Mouse (Mus musculus): Measurements from ENCODE around the gene Rnf141. TPM values are rescaled to one million over a fixed set of nuclear protein-coding genes. Genes with fewer than 3 reads are reported as not detected.

Gene Rnf141
- polyA plus RNA-seq, 1 experiment from 2014 or later = 35.8 TPM

- Histone ChIP-seq H3K27me3 (replicated peaks) (no peaks in the 10 kb centered on the region), H3K36me3 (no peaks in the 10 kb centered on the region), H3K4me2 (no peak overlapping the region), H3K27ac (replicated peaks) (no peak overlapping the region), H3K9ac (replicated peaks) (no peak overlapping the region), H3K9me3 (replicated peaks) (no peaks in the 10 kb centered on the region), H3K4me1 (peaks cover 11% of the 10 kb centered on the region; the same call in 1 of the 2 replicates), H3K4me3 (replicated peaks) (no peak overlapping the region)
- no peak for ATAC-seq (ENCODE audit: low FRiP score)
- WGBS = 78% methylated on average over 5 of the region's 5 CpGs
These were observed 15.9 kb upstream of the Rnf141 start for GRCm38 (mm10) chr7:110860129-110860528.

- ATAC-seq (ENCODE audit: low FRiP score) = no peak
- Histone ChIP-seq H3K27ac (replicated peaks) (no peak overlapping the region), H3K9ac (replicated peaks) (no peak overlapping the region), H3K27me3 (replicated peaks) (no peaks in the 10 kb centered on the region), H3K9me3 (replicated peaks) (no peaks in the 10 kb centered on the region), H3K36me3 (no peaks in the 10 kb centered on the region), H3K4me1 (peaks cover 6% of the 10 kb centered on the region), H3K4me2 (no peak overlapping the region), H3K4me3 (replicated peaks) (no peak overlapping the region)
- WGBS = 70% methylated on average over 1 of the region's 1 CpGs
These were observed 11.3 kb upstream of the Rnf141 start for GRCm38 (mm10) chr7:110855604-110856003.

GRCm38 (mm10) chr7:110854927-110855546, 10.8 kb upstream of the Rnf141 start:
- 71% methylated on average over 8 of the region's 8 CpGs for WGBS
- Histone ChIP-seq H3K9me3 (replicated peaks) (no peaks in the 10 kb centered on the region), H3K4me1 (peaks cover 6% of the 10 kb centered on the region), H3K27ac (replicated peaks) (no peak overlapping the region), H3K9ac (replicated peaks) (no peak overlapping the region), H3K4me3 (replicated peaks) (no peak overlapping the region), H3K27me3 (replicated peaks) (no peaks in the 10 kb centered on the region), H3K4me2 (no peak overlapping the region), H3K36me3 (no peaks in the 10 kb centered on the region)
- no peak for ATAC-seq (ENCODE audit: low FRiP score)

GRCm38 (mm10) chr7:110854519-110854918, 10.3 kb upstream of the Rnf141 start:
- Histone ChIP-seq H3K9ac (replicated peaks) (no peak overlapping the region), H3K27ac (replicated peaks) (0 out of 2 replicates have a peak overlapping the region, but pooled peaks have one; percentile 18), H3K36me3 (no peaks in the 10 kb centered on the region), H3K4me3 (replicated peaks) (no peak overlapping the region), H3K4me1 (peaks cover 6% of the 10 kb centered on the region), H3K9me3 (replicated peaks) (no peaks in the 10 kb centered on the region), H3K4me2 (no peak overlapping the region), H3K27me3 (replicated peaks) (no peaks in the 10 kb centered on the region)
- 61% methylated on average over 3 of the region's 3 CpGs for WGBS
- no peak for ATAC-seq (ENCODE audit: low FRiP score)

- H3K4me2 ChIP-seq = no peak overlapping the region
- no peak for ATAC-seq (ENCODE audit: low FRiP score)
- 69% methylated on average over 10 of the region's 10 CpGs for WGBS
- no peak overlapping the region for H3K9ac ChIP-seq (replicated peaks)
- H3K27ac ChIP-seq (replicated peaks) = no peak overlapping the region
- no peaks in the 10 kb centered on the region for H3K36me3 ChIP-seq
- H3K4me1 ChIP-seq = peaks cover 6% of the 10 kb centered on the region
- no peaks in the 10 kb centered on the region for H3K9me3 ChIP-seq (replicated peaks)
- H3K27me3 ChIP-seq (replicated peaks) = no peaks in the 10 kb centered on the region
- no peak overlapping the region for H3K4me3 ChIP-seq (replicated peaks)
These were observed 9.4 kb upstream of the Rnf141 start for GRCm38 (mm10) chr7:110853611-110854010.

GRCm38 (mm10) chr7:110851541-110852203, 7.4 kb upstream of the Rnf141 start:
- Histone ChIP-seq H3K36me3 (no peaks in the 10 kb centered on the region), H3K4me1 (peaks cover 6% of the 10 kb centered on the region), H3K4me3 (replicated peaks) (no peak overlapping the region), H3K4me2 (no peak overlapping the region), H3K27me3 (replicated peaks) (no peaks in the 10 kb centered on the region), H3K9ac (replicated peaks) (no peak overlapping the region), H3K27ac (replicated peaks) (no peak overlapping the region), H3K9me3 (replicated peaks) (no peaks in the 10 kb centered on the region)
- no peak for ATAC-seq (ENCODE audit: low FRiP score)
- 77% methylated on average over 7 of the region's 7 CpGs for WGBS

- Histone ChIP-seq H3K4me2 (no peak overlapping the region), H3K4me1 (peaks cover 3% of the 10 kb centered on the region), H3K9ac (replicated peaks) (no peak overlapping the region), H3K27ac (replicated peaks) (no peak overlapping the region), H3K4me3 (replicated peaks) (no peak overlapping the region), H3K27me3 (replicated peaks) (no peaks in the 10 kb centered on the region), H3K9me3 (replicated peaks) (no peaks in the 10 kb centered on the region), H3K36me3 (no peaks in the 10 kb centered on the region)
- no peak for ATAC-seq (ENCODE audit: low FRiP score)
- WGBS = 88% methylated on average over 1 of the region's 1 CpGs
These were observed 4.1 kb upstream of the Rnf141 start for GRCm38 (mm10) chr7:110848371-110848770.

- Histone ChIP-seq H3K4me1 (peaks cover 8% of the 10 kb centered on the region), H3K27ac (replicated peaks) (no peak overlapping the region), H3K27me3 (replicated peaks) (no peaks in the 10 kb centered on the region), H3K4me2 (no peak overlapping the region), H3K9ac (replicated peaks) (no peak overlapping the region), H3K9me3 (replicated peaks) (no peaks in the 10 kb centered on the region), H3K36me3 (no peaks in the 10 kb centered on the region), H3K4me3 (replicated peaks) (no peak overlapping the region)
- WGBS = 93% methylated on average over 2 of the region's 2 CpGs
- ATAC-seq (ENCODE audit: low FRiP score) = no peak
These were observed 3.1 kb upstream of the Rnf141 start for GRCm38 (mm10) chr7:110847321-110847720.

- no peak overlapping the region for H3K9ac ChIP-seq (replicated peaks)
- H3K4me2 ChIP-seq = no peak overlapping the region
- no peaks in the 10 kb centered on the region for H3K9me3 ChIP-seq (replicated peaks)
- H3K4me3 ChIP-seq (replicated peaks) = no peak overlapping the region
- no peaks in the 10 kb centered on the region for H3K27me3 ChIP-seq (replicated peaks)
- WGBS = 86% methylated on average over 4 of the region's 4 CpGs
- no peak for ATAC-seq (ENCODE audit: low FRiP score)
- no peak overlapping the region for H3K27ac ChIP-seq (replicated peaks)
- H3K36me3 ChIP-seq = no peaks in the 10 kb centered on the region
- peaks cover 8% of the 10 kb centered on the region for H3K4me1 ChIP-seq
These were observed 3.9 kb downstream of the Rnf141 start for GRCm38 (mm10) chr7:110840332-110840731.

- 52% methylated on average over 3 of the region's 3 CpGs for WGBS
- H3K4me3 ChIP-seq (replicated peaks) = no peak overlapping the region
- H3K9ac ChIP-seq (replicated peaks) = no peak overlapping the region
- ATAC-seq (ENCODE audit: low FRiP score) = no peak
- H3K4me2 ChIP-seq = no peak overlapping the region
- no peaks in the 10 kb centered on the region for H3K4me1 ChIP-seq
- no peaks in the 10 kb centered on the region for H3K9me3 ChIP-seq (replicated peaks)
- no peaks in the 10 kb centered on the region for H3K27me3 ChIP-seq (replicated peaks)
- H3K36me3 ChIP-seq = peaks cover 15% of the 10 kb centered on the region; the same call in 1 of the 2 replicates
- no peak overlapping the region for H3K27ac ChIP-seq (replicated peaks)
These were observed 9.7 kb downstream of the Rnf141 start for GRCm38 (mm10) chr7:110834522-110834921.

- Histone ChIP-seq H3K27me3 (replicated peaks) (no peaks in the 10 kb centered on the region), H3K4me1 (no peaks in the 10 kb centered on the region), H3K36me3 (peaks cover 19% of the 10 kb centered on the region; the same call in 1 of the 2 replicates), H3K9me3 (replicated peaks) (no peaks in the 10 kb centered on the region), H3K4me2 (no peak overlapping the region), H3K4me3 (replicated peaks) (no peak overlapping the region), H3K27ac (replicated peaks) (no peak overlapping the region), H3K9ac (replicated peaks) (no peak overlapping the region)
- no peak for ATAC-seq (ENCODE audit: low FRiP score)
- 95% methylated on average over 1 of the region's 1 CpGs for WGBS
These were observed 10.2 kb downstream of the Rnf141 start for GRCm38 (mm10) chr7:110834018-110834417.

- no peaks in the 10 kb centered on the region for H3K4me1 ChIP-seq
- no peak overlapping the region for H3K4me2 ChIP-seq
- no peak for ATAC-seq (ENCODE audit: low FRiP score)
These were observed 11.2 kb downstream of the Rnf141 start for GRCm38 (mm10) chr7:110833024-110833423.

More at GRCm38 (mm10) chr7:110833024-110833423, 11.2 kb downstream of the Rnf141 start:
- Histone ChIP-seq H3K36me3 (peaks cover 21% of the 10 kb centered on the region; the same call in 1 of the 2 replicates), H3K9me3 (replicated peaks) (no peaks in the 10 kb centered on the region), H3K27ac (replicated peaks) (no peak overlapping the region), H3K27me3 (replicated peaks) (no peaks in the 10 kb centered on the region), H3K9ac (replicated peaks) (no peak overlapping the region), H3K4me3 (replicated peaks) (no peak overlapping the region)
- WGBS = 91% methylated on average over 1 of the region's 1 CpGs

All from neural tube, embryonic 15.5 days (tissue).